Mouse (Mus musculus) liver, embryonic 13.5 days (tissue): ENCODE data around the gene Vmn2r26. TPM values are rescaled to one million over a fixed set of nuclear protein-coding genes. Genes with fewer than 3 reads are reported as not detected.
"Not testable (repeated sequence)": the region's sequence is repeated elsewhere in the genome, so short reads cannot be mapped to it uniquely, and the experiment has no call there.

Source experiments
- ATAC-seq: fragments of 200-750 bp; cut with Nextera tagmentation; 2 replicates; pipeline ENCODE4 v1.8.0; 2017; ENCODE audit warnings: low read depth, mild to moderate bottlenecking, moderate number of reproducible peaks, moderate library complexity
- DNase-seq: peaks from one replicate; pipeline ENCODE4 v3.0.0; 2022
- H3K27ac ChIP-seq: fragments of 300-500 bp; sonication (generic); 2 replicates; pipeline ENCODE4 v1.5.1; 2015; ENCODE audit warnings: moderate library complexity, mild to moderate bottlenecking, inconsistent platforms
- H3K27me3 ChIP-seq: fragments of 300-500 bp; sonication (generic); 2 replicates; pipeline ENCODE4 v1.6.1; 2015; ENCODE audit warnings: mild to moderate bottlenecking, inconsistent platforms
- H3K36me3 ChIP-seq: fragments of 300-500 bp; sonication (generic); 2 replicates; pipeline ENCODE4 v1.6.1; 2015; ENCODE audit warnings: mild to moderate bottlenecking, inconsistent platforms
- H3K4me1 ChIP-seq: fragments of 300-500 bp; sonication (generic); replicated peaks from 2 replicates; pipeline ENCODE4 v1.6.1; 2015; ENCODE audit warnings: inconsistent platforms
- H3K4me2 ChIP-seq: fragments of 300-500 bp; sonication (generic); 2 replicates; pipeline ENCODE4 v1.6.1; 2015; ENCODE audit warnings: inconsistent platforms, mild to moderate bottlenecking, moderate library complexity
- H3K4me3 ChIP-seq: fragments of 300-500 bp; sonication (generic); replicated peaks from 2 replicates; pipeline ENCODE4 v1.5.1; 2015; ENCODE audit warnings: mild to moderate bottlenecking, inconsistent platforms
- H3K9ac ChIP-seq: fragments of 300-500 bp; sonication (generic); 2 replicates; pipeline ENCODE4 v1.6.1; 2015; ENCODE audit warnings: mild to moderate bottlenecking, inconsistent platforms
- H3K9me3 ChIP-seq: fragments of 300-500 bp; sonication (generic); replicated peaks from 2 replicates; pipeline ENCODE4 v1.6.1; 2016; ENCODE audit warnings: inconsistent platforms
- WGBS: fragments of 180-500 bp; shearing (Covaris S2); methylation state at CpG from one replicate; pipeline ENCODE4 v1.1.7; 2015; ENCODE audit not compliant: insufficient replicate concordance; 5-methylcytosine and 5-hydroxymethylcytosine counted together
- polyA plus RNA-seq: library from polyadenylated mRNA; unstranded; fragments of >200 nt; fragmentation: Nextera tagmentation; extraction: Ambion mirVana; gene quantifications from 2 replicates; pipeline ENCODE4 v1.2.1, GENCODE M21; 2015

Vmn2r26 gene
- not detected in 2 replicates for polyA plus RNA-seq

DNA sequence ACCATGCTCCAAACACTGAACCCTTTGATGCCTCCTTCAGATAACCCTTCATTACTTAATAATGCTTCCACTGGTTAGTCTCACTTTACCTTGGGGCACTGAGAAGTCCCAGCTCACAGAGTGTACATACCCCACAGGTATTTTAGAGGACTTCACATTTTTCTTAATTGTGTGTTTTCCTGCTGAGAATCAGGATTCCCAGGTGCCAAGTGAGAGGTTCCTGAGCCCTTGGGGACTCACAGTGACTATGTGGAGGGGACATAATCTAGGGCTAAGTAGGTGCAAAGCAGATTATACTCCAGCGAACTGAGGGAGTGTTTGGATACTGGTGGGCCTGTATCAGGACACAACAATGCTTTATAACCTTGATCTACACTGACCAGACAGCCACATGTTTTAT is at the start of gene Vmn2r26:
Gene Vmn2r26, plus strand, starts transcription at position 301 of the 400 bp plus-strand sequence.
- not testable (repeated sequence) for H3K4me1 ChIP-seq, H3K9me3 ChIP-seq, H3K27ac ChIP-seq, H3K9ac ChIP-seq, H3K4me3 ChIP-seq, H3K27me3 ChIP-seq, DNase-seq, ATAC-seq, H3K36me3 ChIP-seq, H3K4me2 ChIP-seq
- 42% methylated on average over 1 of the region's 1 CpGs for WGBS

DNA sequence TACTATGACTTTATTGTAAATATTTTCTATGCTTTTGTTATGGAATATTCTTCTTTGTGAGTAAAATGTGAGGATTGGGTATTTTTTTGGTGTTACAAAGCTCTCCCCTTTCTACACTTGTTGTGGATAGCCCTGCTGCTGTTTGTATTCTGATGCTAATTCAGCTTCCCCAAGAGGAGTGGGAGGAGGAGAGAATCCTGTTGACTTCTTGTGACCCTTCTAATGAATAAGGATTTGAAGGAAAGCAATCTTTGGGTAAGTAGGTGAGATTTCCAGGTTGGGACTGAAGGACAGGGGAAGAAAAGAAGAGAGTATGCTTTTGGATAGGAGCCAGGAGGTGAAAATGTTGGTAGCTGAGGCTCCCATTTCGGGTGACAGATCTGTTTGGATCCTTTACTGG is 3.5 kb upstream of the Vmn2r26 start:
- ATAC-seq (no peak), DNase-seq (no peak)
- no peaks in the 10 kb centered on the region for H3K4me1 ChIP-seq
- no peak overlapping the region for H3K4me2 ChIP-seq
- H3K27ac ChIP-seq: no peak overlapping the region
- no peaks in the 10 kb centered on the region for H3K36me3 ChIP-seq
- H3K27me3 ChIP-seq: no peaks in the 10 kb centered on the region
- H3K9me3 ChIP-seq: no peaks in the 10 kb centered on the region
- no peak overlapping the region for H3K9ac ChIP-seq
- 19% methylated on average over 1 of the region's 1 CpGs for WGBS
- no peak overlapping the region for H3K4me3 ChIP-seq

DNA sequence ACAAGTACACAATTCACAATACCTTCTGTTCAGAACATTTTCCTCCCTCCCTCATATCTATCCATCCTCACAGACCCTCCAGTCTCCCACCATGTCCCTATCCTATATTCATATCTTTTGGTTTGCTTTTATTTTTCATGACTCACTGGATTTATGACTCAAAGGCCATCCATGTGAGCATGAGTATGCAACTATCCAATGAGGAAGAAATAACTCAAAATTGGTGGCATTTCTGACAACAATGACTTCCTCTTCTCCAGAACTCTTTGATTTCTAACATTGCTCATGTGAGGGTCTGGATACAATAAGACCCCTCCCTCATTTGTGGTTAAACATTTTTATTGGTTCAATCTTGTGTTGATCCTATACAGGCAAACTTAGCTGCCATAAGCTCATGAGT is 24.0 kb downstream of the Vmn2r26 start:
- H3K27me3 ChIP-seq: no peaks in the 10 kb centered on the region
- H3K9me3 ChIP-seq: no peaks in the 10 kb centered on the region
- H3K36me3 ChIP-seq: no peaks in the 10 kb centered on the region
- H3K4me3 ChIP-seq: no peak overlapping the region
- no peak for DNase-seq
- no peak for ATAC-seq
- H3K27ac ChIP-seq: no peak overlapping the region
- H3K4me2 ChIP-seq: no peak overlapping the region
- H3K9ac ChIP-seq: no peak overlapping the region
- H3K4me1 ChIP-seq: no peaks in the 10 kb centered on the region

DNA sequence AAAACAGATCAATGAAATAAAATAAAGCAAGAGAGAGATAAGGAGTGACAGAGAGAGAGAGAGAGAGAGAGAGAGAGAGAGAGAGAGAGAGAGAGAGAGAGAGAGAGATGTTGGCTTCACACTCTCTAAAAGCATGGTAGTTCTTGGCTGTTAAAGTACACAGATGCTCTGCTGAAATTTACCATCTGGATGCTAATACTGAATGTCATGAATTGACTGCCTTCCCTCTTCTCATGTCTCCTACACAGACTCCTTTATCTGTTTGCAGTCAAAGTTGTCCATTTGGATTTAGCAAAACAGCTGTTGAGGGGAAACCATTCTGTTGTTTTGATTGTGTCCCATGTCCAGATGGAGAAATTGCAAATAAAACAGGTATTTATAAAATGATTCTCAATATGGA is 29.2 kb downstream of the Vmn2r26 start:
- not testable (repeated sequence) for H3K4me3 ChIP-seq, H3K27me3 ChIP-seq, H3K4me1 ChIP-seq, H3K9me3 ChIP-seq, ATAC-seq, DNase-seq, H3K9ac ChIP-seq, H3K27ac ChIP-seq, H3K36me3 ChIP-seq, H3K4me2 ChIP-seq

DNA sequence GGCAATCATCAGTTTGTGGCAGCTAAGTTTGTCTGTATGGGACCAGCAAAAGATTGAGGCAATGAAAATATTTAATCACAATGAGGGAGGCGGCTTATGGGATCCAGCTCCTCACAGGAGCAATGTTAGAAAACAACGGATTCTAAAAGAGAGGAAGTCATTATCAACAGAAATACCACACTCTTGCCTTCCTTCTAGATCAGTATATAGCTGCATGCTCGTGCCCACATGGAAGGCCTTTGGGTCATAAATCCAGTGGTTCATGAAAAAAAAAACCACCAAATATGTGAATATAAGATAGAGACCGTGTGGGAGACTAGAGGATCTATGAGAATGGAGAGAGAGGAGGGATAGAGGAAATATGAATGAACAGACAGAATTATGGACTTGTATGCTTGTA is 78.0 kb downstream of the Vmn2r26 start:
- no peaks in the 10 kb centered on the region for H3K36me3 ChIP-seq
- H3K9me3 ChIP-seq: no peaks in the 10 kb centered on the region
- whole genome bisulfite sequencing: 38% methylated on average over 4 of the region's 4 CpGs
- no peak for DNase-seq
- H3K4me2 ChIP-seq: no peak overlapping the region
- no peak overlapping the region for H3K27ac ChIP-seq
- no peak overlapping the region for H3K9ac ChIP-seq
- no peak for ATAC-seq
- H3K27me3 ChIP-seq: no peaks in the 10 kb centered on the region
- no peaks in the 10 kb centered on the region for H3K4me1 ChIP-seq
- no peak overlapping the region for H3K4me3 ChIP-seq

Other genes starting within 250 kb of the Vmn2r26 start
- not detected in 2 replicates for gene Vmn2r24, start 245.7 kb upstream of the Vmn2r26 start, polyA plus RNA-seq
- gene Vmn2r25, start 171.1 kb upstream of the Vmn2r26 start, polyA plus RNA-seq: not detected in 2 replicates
- gene Vmn2r27, start 207.3 kb downstream of the Vmn2r26 start, polyA plus RNA-seq: not detected in 2 replicates